Mouse (Mus musculus) right cerebral cortex, postnatal 25 days (tissue): ENCODE results near the gene Pja2.
A peak's percentile ranks its signal among the peaks of the same experiment; 100 is the strongest.
"Not testable (repeated sequence)": the region's sequence is repeated elsewhere in the genome, so short reads cannot be mapped to it uniquely, and the experiment has no call there.

Source experiments
- DNase-seq: peaks from one replicate; pipeline ENCODE4 v3.0.0; 2022

Pja2 gene

DNA sequence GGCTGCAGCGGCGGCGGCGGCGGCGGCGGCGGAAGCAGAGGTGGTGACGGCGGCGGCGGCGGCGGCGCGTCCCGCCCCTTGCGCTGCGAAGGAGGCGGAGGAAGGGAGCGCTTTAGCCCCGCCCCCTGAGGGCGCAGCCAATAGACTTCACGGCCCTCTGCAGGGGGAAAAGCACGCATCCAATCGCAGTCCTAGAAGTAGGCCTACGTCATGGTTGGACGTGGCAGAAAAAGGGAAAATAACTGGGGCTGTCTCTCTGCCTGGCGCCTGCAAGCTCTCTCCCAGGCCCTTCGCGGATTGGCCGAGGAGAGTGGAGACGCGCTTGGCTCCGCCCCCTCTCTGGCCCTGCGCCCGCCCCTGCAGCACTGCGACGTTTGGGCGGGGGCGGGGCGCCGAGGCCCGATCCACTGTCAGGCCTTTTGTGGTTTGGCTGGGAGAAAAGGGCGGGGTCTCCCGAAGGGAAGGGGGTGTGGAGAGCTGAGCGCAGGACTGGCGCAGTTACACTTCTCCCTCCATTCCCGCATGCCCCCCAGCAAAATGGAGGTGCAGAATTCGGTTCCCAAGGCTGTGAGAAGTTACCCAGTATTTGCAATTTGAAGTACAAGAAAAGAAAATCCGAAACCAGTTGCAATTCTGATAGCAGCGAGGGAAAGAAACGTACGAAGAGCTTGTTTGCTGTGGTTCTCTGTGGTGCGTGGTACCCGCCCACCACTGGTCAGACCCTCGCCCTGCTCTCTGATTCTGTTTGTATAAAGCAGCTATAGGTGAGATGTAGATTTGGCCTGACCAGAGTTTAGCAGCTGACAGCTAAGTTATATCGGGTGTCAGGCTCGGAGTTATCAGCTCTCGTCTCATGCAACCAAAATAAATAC, at the start of gene Pja2:
Gene Pja2, minus strand, starts transcription at position 19 of the 872 bp plus-strand sequence.
- peak; percentile 100 for DNase-seq

DNA sequence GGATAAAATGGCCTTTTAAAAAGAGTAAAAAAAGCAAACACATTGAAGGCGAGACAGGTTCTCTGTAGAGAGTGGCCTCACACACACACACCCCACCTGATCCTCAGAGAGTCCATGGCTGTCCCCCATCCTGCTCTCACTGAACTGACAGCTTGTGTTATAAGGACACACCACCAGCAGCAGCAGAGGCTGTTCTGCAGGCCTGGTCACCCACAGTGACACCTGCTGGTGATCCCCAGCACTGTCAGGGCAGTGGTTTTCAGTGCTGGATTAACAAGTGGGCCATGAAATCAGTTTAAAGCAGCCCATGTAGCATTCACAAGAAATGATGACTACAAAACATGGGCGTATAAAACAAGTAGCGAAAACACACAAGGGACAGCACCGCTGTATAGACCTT, 43.6 kb upstream of the Pja2 start:
- DNase-seq: peak; percentile 55

DNA sequence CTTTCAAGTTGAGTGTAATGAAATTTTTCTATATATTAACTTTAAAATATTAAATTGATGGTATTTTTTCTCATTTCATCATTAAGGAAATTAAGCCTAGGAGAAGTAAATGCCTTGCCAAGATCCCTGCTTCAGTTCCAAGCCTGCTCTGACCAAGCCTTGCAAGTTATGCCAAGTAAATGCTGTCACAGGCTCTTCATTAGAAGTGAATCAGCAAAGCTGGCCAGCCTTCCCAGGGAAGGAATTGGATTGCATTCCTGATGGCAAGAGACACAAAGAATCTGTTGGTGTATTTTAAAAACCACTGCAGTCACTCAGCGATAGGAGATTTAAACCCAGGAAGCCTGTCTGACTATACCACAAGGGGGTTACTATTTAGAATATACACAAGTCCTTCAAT, 32.0 kb upstream of the Pja2 start:
- no peak for DNase-seq

DNA sequence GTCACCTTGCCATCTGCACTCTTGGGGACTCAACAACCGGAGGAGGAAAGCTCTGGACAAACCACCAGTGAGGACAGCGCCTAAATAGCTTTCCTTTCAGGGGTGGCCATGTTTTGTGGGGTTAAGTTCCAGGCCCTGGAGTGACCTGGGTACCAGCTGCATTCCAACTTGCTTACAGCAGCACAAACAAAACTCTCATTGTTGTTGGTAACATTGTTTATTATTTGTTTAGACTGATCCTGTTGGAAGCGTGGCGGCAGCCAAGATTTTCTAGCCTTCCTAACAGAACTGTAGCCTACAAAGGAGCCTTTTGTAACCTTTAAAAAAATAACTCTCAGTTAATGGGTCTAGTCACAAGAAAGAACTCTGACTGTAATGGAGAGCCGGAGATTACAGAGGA, 30.9 kb upstream of the Pja2 start:
- DNase-seq: no peak

DNA sequence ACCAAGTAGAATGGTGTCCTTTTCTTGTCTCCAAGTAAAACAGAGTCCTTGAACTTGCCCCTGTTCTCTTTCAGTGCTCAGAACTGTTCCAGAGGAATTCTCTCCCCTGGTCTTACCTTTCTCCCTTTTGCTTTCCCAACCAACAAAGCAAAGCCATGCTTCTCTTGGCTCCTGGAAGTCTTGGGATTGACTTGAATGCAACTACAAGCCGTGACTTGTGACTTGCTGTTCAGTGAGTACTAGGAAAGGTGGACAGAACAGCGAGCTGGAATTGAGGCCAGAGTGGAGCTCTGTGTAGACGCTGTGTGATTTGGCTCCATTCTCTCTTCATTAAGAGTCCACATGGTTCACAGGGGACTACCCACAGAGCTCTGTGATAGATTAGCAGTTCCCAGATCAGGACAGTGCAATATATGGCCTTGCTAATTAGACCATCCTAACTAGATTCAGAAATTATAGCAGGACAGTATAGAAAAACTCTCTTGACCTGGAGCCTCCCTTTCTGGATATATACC, 30.3 kb upstream of the Pja2 start:
- DNase-seq: no peak

DNA sequence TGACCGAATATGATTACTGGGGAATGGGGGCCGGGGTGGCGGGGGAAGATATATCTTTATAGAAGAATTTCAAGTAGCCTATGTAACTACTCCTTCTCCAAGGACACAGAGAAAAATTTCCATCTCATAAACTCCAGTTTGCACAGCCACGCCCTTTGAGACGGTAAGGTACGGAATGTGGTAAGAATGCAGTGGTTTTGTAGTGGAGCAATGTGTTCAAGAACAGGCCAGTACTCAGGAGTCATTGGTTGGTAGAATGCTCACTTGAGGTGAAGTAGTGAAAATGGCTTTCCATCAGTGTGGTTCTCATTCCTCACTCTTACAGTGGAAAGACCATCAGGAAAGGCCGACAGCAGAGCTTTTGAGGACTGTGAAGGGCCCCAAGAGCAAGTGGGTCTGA, 22.2 kb upstream of the Pja2 start:
- no peak for DNase-seq

DNA sequence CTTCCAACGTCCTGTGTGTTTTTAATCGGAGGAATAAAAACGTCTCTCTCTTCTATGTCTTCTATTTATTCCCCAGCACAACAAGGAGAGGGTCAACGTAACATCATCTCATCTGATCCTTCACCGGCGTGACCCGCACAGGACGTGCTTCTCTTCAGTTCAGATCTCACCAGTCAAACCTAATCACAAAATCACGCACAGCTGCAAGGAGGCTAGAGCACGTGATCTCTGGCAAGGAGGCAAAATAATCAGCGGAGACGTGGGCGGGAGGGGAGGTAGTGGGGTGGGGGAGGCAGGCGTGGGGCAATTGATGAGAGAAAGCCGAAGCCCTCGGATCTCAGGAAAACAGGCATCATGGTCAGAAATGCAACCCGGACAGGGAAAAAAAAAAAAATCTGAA, 14.4 kb upstream of the Pja2 start:
- DNase-seq: no peak

DNA sequence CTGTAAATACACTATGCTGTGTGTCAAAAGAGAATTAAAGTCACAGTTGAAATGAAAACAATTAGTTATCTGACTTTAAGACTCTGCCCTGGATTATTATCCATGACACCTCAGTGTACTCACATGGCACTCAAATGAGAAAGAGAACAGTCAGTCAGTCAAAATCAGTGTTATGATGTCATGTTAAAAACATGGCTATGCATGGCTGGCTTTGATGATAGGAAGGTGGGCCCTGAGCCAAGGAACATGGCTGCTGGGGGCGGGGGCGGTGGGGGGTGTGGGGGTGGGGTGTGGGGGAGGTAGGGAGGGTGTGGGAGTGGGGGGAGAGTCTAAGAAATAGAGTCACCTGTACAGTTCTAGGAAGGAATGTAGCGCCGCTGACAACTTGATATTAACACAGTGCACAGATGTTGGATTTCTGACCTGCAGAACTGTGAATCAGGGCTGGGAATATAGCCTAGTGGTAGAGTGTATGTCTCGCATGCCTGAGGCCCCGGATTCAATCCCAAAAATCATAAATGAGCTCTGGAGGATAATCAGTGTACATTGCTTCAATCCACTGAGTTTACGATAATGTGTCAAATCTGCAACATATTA, 13.0 kb upstream of the Pja2 start:
- DNase-seq: no peak

DNA sequence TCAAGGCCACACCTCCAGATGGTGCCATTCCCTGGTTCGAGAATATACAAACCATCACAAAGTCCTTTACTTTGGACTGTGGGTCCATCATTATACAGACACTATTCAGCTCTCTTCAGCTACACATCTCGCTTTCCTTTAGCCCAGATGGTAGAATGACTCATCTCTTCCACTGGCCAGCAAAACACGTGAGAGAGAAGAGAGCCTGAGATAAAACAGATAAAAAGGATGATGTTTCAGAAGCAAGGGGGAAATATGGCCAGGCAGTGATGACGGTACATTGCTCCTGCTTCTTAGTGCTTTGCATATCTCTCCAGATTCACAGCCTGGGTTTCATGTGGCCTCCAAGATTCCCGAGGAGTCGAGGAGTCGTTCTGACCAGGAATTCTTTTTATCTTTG, 10.0 kb upstream of the Pja2 start:
- peak; percentile 20 for DNase-seq

DNA sequence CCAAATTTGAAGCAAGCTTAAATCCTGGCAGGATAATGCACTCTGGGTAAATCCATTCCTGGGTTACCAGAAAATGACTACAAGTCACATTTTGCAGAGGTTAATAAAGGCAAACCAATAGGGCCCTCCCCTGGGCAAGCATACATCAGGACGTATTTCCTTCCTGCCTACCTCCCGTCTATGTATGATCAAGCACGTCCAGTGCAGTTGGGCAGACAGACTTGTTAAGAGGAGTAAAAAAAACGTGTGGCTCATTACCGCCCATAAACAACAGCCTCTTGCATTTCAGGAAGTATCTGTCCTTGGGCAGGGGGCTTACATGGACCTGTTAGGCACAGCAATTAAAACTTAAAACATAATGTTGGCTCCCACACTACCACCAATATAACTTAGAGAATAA, 8.0 kb upstream of the Pja2 start:
- no peak for DNase-seq

DNA sequence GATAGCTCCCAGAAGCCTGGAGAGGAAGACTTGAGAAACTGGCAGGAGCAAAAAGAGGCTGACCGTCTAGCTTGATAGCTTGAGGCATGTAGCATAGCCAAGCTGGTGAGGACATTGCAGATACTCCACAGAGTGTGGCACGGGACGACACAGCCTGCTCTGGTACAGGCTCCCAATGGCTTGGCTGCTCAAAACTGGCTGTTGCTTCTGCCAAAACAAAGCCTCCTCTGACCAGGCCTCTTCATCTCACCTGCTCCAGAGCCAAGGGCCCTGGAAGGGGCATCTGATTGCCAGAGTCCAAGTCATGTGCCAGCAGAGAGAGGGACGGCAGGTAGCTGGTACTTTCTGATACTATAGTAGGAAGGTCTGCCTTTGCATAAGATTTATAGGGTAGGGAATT, 5.5 kb upstream of the Pja2 start:
- DNase-seq: no peak

DNA sequence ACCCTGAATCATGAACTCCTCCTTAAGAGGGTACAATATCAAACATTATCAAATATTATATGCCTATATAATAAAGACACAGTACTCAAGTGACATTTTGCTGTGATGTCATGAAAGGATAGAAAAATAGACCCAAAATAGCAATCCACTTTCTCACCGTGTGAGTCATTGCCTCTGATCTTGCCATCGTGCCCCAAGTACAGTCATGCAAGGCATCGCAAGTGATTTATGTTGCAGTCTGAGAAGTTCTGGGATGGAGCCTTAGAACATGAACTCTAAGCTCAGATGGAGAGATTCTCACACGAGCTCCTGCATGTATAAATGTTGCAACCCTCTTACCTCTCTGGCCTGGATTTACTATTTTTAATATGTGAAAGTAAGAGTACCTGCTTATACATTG, 2.2 kb upstream of the Pja2 start:
- DNase-seq: no peak

DNA sequence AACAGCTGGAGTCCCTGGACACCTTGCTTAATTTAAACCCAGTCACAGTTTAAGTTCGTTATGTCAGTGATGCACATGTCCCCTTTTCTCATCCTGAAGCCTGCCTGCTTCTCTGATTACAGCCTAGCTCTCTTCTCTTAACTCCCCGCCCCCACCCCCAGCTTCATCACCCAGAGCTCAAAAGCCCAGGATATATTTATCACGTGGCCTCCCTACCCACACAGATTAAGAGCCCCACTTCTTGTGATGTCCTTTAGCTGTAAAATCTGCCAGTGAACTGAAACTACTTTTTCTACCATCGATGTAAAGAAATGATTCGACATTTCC, 1.0 kb upstream of the Pja2 start:
- DNase-seq: no peak

DNA sequence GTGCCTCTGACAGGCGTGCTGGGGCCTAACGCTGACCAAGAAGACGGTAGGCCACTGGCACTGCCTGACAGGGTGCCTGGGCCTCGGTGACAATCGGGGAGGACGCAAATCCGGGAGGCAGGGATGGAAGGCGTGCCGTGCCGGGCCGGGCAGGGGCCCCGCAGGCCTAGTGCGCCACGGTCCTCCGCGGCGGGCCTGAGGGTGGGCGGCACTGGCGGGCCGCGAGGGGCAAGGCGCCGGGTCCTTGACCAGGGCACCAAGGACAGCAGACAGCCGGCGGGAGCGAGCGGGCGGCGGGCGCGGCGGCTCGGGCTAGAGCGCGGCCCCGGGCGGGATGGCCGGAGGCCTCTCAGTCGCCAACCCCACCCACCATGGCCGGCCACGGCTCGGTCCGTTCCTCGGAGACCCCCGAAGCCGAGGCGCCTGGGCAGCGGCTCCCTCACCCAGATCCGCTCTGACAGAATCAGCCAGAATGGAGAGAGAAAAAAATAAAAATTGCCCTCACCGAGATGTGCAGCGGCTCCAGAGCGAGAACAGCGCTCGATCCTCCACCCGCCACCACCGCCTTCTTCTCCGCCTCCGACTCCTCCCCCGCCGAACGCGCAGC, 322 bp downstream of the Pja2 start:
- DNase-seq: no peak

DNA sequence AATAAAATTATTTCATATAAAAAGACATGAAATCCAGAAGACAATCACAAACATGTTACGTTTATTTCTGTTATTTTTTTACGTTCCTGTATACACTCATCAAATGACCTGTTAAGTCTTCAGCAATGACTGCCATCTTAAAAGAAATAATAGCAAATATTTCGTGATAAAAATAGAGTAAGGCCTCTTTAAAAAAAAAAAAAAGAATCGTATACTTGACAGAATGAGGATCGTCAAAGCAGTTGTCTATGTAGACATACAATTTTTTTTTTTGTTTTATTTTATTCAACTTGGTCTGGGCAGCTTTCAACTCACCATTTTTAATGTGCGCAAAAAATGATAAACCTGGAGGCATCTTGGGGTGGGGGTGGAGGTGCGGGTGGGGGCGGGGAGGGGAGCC, 831 bp downstream of the Pja2 start:
- no peak for DNase-seq

DNA sequence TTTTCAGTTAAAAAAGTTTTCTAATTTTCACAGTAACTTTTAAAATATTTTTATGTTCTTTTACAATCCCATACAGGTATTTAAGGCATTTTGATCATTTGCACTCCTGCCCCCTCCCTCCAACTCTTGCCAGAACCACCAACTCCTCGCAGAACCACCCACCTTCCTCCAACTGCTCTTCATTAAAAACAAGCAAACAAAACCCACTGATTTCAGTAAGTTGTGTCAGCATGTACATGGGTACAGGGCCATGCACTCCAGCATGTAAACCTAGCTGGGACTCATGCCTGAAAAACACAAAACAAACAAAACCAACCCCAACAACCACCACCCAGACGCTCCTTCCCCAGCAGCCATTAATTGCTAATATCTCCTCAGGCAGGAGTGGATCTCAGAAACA, 7.2 kb downstream of the Pja2 start:
- no peak for DNase-seq

DNA sequence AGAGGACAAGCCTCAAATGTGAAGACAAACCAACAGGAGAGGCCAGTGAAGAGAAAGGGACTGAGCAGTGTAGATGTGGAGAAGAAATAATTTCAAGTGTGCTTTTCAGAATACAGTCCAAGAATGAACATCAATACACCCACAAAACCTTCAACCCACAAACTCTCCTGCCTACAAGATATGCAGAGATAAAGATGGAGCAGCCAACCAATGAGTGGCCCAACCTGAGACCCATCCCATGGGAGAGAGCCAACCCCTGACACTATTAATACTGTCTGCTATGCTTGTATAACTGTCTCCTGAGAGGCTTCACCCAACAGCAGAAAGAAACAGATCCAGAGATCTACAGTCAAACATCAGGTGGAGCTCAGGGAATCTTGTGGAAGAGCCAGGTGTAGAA, 16.3 kb downstream of the Pja2 start:
- DNase-seq: no peak

DNA sequence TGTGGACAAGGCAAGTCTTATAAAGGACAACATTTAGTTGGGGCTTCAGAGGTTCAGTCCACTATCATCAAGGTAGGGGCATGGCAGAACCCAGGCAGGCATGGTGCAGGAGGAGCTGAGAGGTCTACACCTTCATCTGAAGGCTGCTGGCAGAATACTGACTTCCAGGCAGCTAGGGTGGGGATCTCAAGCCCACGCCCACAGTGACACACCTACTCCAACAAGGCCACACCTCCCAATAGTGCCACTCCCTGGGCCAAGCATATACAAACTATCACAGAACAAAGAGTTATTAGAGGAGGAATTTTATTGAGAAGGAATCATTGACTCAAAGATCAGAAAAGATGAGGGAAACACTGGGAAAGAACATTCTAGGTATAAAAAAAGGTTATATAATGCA, 17.2 kb downstream of the Pja2 start:
- not testable (repeated sequence) for DNase-seq

DNA sequence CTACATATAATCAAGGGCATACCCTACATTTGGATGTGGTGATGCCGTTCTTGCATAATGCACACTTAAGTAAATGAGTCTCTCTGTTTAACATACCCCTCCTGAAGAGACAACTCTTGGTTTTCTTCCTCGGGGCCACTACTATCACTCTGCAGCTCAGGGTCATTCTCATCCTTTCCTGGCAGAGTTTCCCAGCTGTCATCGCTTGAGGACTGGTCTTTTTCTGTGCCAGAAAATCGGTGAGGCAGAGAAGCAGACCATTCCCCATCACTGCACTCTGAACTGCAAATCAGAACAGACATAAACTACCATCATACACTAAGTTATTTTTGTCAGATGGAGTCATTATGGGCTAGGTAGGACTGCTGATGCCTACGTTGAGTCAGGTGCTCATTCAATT, 34.1 kb downstream of the Pja2 start:
- no peak for DNase-seq

DNA sequence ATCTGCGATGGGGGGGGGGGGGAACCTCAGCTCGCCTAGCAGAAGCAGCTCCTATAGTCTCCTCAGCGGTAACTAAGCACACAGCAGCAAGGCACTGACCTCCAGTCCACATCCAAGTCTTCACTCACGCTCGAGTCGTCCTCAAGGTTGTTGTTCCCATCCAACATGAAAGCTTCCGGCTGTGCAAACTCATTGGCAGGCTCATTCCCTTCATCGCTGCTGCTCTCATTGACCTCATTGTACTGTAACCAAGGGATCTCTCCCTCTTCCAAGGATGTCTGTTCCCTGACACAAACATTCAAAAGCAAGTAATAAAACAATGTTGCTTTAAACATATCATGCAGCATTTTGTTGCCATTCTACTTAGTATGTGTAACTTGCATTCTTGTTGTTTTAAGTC, 39.0 kb downstream of the Pja2 start:
- no peak for DNase-seq

DNA sequence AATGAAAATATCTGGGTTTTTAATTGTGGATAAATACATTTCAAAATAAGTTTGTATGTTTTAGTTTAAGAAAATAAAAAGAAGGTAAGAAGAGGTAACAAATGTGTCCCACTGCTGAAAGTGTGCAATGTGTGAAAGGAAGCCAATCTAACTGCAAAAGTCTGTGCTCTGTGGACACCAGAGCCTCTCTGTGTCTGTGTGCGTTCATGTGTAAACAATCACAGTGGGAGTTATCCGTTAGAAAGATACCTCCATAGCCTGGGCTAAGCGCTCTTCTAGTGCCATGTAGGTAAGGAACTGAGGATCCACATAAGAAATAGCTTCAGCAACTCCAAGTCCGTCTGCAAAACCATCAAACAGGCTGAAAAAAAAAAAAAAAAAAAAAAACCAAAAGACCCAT, 42.0 kb downstream of the Pja2 start:
- no peak for DNase-seq

DNA sequence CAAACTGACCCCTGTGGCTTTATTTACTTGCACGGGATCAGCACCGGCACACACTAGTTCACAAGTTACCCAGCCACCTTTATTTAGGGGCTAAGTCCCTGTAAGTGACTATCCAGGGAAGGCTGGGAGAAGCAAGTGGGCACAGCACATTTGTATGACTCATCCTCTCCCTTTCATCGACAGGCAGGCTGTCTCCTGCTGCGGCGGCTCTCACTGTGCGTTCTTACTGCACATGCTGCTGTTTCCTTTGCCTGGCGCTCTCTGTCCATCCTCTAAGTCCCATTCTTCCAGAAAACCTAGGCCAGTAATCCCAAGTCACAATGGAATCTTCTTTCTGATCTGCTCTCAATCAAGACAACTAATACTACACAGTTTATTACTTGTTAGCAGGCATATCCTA, 43.7 kb downstream of the Pja2 start:
- peak; percentile 28 for DNase-seq

DNA sequence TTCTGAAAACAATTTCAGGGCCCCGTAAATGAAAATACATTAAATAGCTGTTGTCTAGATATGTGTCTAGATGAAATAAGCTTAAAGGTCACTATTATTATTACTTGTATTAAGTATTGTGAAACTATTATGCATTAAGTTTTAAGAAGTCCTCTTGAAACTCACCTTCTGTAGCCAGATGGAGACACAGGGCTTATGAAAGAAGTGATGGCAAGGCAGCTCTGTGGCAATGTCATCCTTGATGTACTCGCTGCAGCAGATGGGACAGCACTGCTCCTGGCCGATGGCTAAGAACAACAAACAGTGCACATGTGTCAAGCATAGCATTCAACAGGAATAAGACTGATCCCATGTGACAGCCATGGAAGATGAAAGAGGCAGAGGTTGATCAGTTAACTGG, 44.9 kb downstream of the Pja2 start:
- DNase-seq: no peak

DNA sequence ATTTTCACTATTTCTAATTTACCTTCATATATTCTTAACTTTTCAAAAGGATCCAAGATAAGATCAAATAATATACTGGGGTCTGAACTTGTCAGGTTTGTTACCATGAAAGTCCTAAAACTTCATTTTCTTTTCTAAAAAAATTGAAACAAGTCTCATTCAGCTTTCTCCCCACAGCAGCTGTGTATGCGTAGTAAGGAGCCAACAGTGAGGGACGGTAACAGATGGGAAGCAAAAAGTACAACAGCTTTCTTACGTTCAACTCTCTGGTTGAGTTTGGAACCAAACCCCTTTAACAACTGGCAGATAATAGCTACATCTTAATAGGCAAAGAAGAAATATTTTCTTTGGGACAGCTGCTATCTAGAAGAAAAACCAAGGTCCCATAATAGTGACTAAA, 50.3 kb downstream of the Pja2 start:
- DNase-seq: not testable (repeated sequence)
